Mouse (Mus musculus): Measurements from ENCODE around the gene Ttc25. TPM values are rescaled to one million over a fixed set of nuclear protein-coding genes. Genes with fewer than 3 reads are reported as not detected.
"Not testable (repeated sequence)": the region's sequence is repeated elsewhere in the genome, so short reads cannot be mapped to it uniquely, and the experiment has no call there.

Ttc25 gene
- total RNA-seq, 2 experiments from 2014 or later = 0.40 to 0.51 TPM

- intact Hi-C loops (cut with DNase I) = no loop called here
- no peak for DNase-seq (ENCODE audit: low spot score in 2 of 2)
Observed at GRCm38 (mm10) chr11:100567229-100567628, 21.8 kb downstream of the Ttc25 start.

- intact Hi-C loops (cut with DNase I) = no loop called here
- DNase-seq (ENCODE audit: low spot score in 2 of 2) = no peak
Observed at GRCm38 (mm10) chr11:100567815-100568245, 22.4 kb downstream of the Ttc25 start.

- intact Hi-C loops (cut with DNase I) = no loop called here
- no peak for DNase-seq (ENCODE audit: low spot score in 2 of 2)
Observed at GRCm38 (mm10) chr11:100568692-100569091, 23.3 kb downstream of the Ttc25 start.

DNA sequence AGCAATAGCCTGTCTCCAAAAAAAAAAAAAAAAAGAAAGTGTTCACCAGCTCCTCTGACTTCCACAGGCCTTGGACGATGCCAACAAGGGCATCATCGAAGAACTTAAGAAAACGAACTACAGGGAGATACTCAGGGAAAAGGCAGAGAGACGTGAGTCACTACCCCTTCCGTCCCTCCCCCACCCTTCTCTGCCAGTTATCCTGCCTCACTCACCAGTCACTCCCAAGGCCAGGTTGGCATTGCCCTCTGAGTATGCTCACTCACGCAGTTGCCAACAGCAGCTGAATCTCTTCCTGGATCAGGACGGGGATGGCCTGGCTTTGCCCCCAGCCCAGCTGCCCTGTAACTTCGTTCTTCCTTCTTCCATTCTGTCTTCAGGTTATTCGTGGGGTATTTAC lies 24.4 kb downstream of the Ttc25 start:
- no peak for DNase-seq (ENCODE audit: low spot score in 2 of 2)
- intact Hi-C loops (cut with DNase I) = loop anchor here (2.0 kb wide), 1 partner anchor 133 kb away; no protein-coding TSS in a partner anchor

DNA sequence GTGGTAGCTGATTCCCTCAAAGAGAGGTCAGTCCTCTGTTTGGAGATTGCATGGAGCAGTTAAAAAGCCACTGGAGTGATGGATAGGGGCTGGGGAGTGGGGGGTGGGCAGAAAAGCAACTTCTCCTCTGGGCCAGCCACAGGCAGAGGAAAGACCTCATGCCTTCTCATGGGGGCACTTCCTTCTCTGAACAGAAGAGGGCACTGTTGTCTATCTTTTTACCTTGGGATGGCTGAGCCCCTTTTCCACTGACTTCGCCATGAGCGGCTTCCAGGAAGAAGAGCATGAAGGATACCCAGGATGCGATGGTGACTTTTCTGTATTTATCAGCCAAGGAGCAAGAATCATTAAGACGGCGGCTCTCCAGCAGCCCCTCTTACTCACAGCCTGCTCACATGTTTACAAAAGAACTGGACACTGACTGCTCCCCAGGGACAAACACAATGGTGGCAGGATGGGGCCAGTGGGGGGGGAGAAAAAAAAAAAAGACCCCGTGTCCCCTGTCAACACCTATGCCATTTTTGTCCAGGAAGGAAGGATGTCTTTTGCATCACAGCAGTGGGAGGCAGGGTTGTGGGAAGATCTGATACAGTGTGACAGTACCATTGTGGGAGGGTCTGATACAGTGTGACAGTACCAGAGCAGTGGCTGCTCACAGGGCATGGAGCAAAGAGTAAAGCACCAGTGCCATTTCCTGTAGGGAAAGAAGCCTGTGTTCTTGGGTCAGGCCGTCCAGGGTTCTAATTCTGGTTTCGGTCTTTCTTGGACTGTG lies 25.2 kb downstream of the Ttc25 start:
- intact Hi-C loops (cut with DNase I) = loop anchor here (2.0 kb wide), 1 partner anchor 132 kb away; no protein-coding TSS in a partner anchor
- DNase-seq (ENCODE audit: low spot score in 2 of 2) = peak; percentile 86 to 89

GRCm38 (mm10) chr11:100571202-100571567 lies 25.8 kb downstream of the Ttc25 start:
- peak; percentile 30 to 35 for DNase-seq (ENCODE audit: low spot score in 2 of 2)
- intact Hi-C loops (cut with DNase I) = loop anchor here (2.0 kb wide), 1 partner anchor 132 kb away; no protein-coding TSS in a partner anchor

GRCm38 (mm10) chr11:100574188-100574587 lies 28.8 kb downstream of the Ttc25 start:
- intact Hi-C loops (cut with DNase I) = no loop called here
- DNase-seq (ENCODE audit: low spot score in 2 of 2) = no peak

DNA sequence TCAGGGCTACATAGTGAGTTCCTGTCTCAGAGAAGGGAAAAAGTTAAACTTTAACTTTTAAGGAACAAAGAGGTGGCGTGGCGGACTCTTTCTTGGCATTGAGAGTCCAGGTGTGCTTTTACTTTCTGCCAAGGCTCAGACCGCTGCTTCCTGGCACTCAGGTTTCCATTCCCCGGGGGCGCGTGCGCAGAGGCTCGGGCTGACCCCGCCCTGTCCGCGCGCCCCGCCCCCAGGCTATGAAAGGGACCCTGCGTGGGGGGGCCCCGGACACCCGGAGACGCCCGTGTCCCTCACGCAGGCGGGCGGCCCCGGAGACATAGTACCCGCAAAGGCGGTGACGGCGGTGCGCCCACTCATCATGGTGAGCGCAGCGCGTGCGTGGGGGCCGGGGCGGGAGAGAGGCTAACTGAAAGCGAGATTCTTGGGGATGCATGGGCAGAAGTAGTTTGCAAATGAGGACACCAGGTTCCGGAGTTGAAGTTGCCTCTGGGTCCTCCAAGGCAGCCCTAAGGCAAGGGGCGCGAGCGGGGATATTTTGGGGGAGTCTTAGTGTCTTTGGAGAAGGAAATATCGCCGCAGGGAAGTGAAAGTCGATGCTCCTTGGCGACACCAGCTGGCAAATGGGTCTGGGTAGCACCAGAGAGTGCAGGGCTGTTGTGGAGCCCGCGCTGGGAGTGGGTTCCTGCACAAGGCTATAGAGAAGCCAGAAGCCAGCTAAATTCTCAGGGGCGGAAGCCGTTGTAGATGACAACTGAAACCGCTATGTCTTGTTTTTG lies 29.5 kb downstream of the Ttc25 start, which contains the start of gene Cnp:
TSS of gene Cnp (plus strand) at position 197 of the 776 bp plus-strand sequence.
- intact Hi-C loops (cut with DNase I) = loop anchor here (5.0 kb wide), 1 partner anchor 42 kb away; the partner anchor contains the start of gene Nkiras2
- DNase-seq (ENCODE audit: low spot score in 2 of 2) = peak; percentile 47 to 66

DNA sequence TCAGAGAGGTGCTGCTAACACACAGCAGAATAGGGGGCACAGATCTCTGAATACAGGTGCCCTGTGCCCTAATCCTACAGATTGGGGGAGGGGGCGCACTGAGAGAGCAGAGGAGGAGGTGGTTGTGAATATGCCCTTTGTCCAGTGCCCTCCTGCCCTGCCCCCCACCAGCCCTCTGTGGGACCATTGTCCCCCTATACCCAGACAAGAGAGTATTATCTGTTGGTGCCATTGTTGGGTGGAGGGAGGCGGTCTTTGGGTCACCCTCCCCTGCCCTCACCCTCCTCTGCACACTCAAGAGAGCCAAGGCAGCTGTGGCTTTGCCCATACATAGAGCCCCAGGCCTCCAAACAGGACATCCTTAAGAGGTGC lies 30.1 kb downstream of the Ttc25 start:
- intact Hi-C loops (cut with DNase I) = loop anchor here (5.0 kb wide), 1 partner anchor 42 kb away; the partner anchor contains the start of gene Nkiras2
- peak in 1 of 2 experiments; percentile 38 for DNase-seq (ENCODE audit: low spot score in 2 of 2)

DNA sequence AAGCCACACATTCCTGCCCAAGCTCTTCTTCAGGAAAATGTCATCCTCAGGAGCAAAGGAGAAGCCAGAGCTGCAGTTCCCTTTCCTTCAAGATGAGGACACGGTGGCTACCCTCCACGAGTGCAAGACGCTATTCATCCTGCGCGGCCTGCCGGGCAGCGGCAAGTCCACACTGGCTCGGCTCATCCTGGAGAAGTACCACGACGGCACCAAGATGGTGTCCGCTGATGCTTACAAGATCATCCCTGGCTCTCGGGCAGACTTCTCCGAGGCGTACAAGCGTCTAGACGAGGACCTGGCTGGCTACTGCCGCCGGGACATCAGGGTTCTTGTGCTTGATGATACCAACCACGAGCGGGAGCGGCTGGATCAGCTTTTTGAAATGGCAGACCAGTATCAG lies 30.8 kb downstream of the Ttc25 start:
- intact Hi-C loops (cut with DNase I) = loop anchor here (5.0 kb wide), 1 partner anchor 41 kb away; the partner anchor contains the start of gene Nkiras2
- DNase-seq (ENCODE audit: low spot score in 2 of 2) = no peak

GRCm38 (mm10) chr11:100577852-100578599 lies 32.6 kb downstream of the Ttc25 start:
- intact Hi-C loops (cut with DNase I) = loop anchor here (5.0 kb wide), 1 partner anchor 39 kb away; the partner anchor contains the start of gene Nkiras2
- DNase-seq (ENCODE audit: low spot score in 2 of 2) = peak in 1 of 2 experiments; percentile 29

- intact Hi-C loops (cut with DNase I) = loop anchor here (5.0 kb wide), 1 partner anchor 38 kb away; the partner anchor contains the start of gene Nkiras2
- no peak for DNase-seq (ENCODE audit: low spot score in 2 of 2)
Observed at GRCm38 (mm10) chr11:100579116-100579799, 33.9 kb downstream of the Ttc25 start.

- intact Hi-C loops (cut with DNase I) = no loop called here
- DNase-seq (ENCODE audit: low spot score in 2 of 2) = no peak
Observed at GRCm38 (mm10) chr11:100580275-100580674, 34.9 kb downstream of the Ttc25 start.

DNA sequence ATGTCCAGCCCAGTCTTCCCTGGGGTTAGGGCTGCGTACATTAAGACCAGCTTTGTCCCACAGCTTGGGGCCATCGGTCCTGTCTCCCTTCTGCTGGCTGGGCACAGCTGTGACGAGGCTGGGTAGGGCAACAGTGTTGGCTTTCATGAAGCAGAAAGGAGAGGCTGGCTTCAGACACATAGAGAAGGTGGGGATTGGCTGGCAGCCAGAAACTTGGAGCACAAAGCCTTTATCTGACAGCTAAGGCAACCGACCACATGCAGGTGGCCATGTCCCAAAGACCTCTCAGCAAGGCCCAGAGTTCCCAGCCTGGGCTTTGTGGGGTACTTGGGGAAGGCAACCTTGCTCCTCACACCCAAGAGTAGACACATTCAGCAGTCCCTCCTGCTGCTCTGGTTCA lies 36.3 kb downstream of the Ttc25 start:
- DNase-seq (ENCODE audit: low spot score in 2 of 2) = peak; percentile 40 to 60
- intact Hi-C loops (cut with DNase I) = no loop called here

- DNase-seq (ENCODE audit: low spot score in 2 of 2); intact Hi-C loops (cut with DNase I): not testable (repeated sequence)
Observed at GRCm38 (mm10) chr11:100582413-100582812, 37.0 kb downstream of the Ttc25 start.

- intact Hi-C loops (cut with DNase I) = no loop called here
Observed at GRCm38 (mm10) chr11:100582836-100583235, 37.4 kb downstream of the Ttc25 start.

GRCm38 (mm10) chr11:100584561-100584961 lies 39.2 kb downstream of the Ttc25 start:
- no peak for DNase-seq (ENCODE audit: low spot score in 2 of 2)
- intact Hi-C loops (cut with DNase I) = no loop called here

More at GRCm38 (mm10) chr11:100582836-100583235, 37.4 kb downstream of the Ttc25 start:
- DNase-seq (ENCODE audit: low spot score in 2 of 2) = no peak

GRCm38 (mm10) chr11:100585148-100585547 lies 39.7 kb downstream of the Ttc25 start:
- no peak for DNase-seq (ENCODE audit: low spot score in 2 of 2)
- intact Hi-C loops (cut with DNase I) = no loop called here

DNA sequence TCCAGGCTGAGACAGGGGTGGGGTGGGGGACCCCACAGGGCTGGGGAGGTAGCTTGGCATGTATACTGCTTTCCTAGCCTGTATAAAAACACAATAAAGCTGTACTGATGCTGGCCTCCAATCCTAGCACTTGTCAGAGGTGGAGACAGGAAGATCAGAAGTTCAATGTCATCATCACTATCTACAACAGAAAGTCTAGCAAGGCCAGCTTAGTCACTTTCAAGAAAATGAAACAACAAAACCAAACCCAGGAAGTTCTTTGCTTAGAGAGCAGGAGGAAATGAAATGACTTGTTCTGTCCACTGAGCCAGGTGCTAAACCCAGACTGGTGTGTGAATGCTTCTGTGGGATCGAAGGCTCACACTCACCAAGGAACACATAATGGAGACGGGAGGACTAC lies 43.1 kb downstream of the Ttc25 start:
- DNase-seq (ENCODE audit: low spot score in 2 of 2) = no peak
- intact Hi-C loops (cut with DNase I) = no loop called here
